Mouse (Mus musculus) cerebellum, adult 9-10 months (tissue): ENCODE results near the gene Cfap97d2.
"Not testable (repeated sequence)": the region's sequence is repeated elsewhere in the genome, so short reads cannot be mapped to it uniquely, and the experiment has no call there.

Experiments used
- DNase-seq: peaks from one replicate; pipeline ENCODE4 v3.0.0; 2022

Gene Cfap97d2

GRCm38 (mm10) chr8:13687941-13688340 is 17.7 kb upstream of the Cfap97d2 start:
- DNase-seq, result no peak

- no peak for DNase-seq
These were observed 17.2 kb upstream of the Cfap97d2 start for GRCm38 (mm10) chr8:13688461-13688860.

GRCm38 (mm10) chr8:13689331-13689730 is 16.4 kb upstream of the Cfap97d2 start:
- no peak for DNase-seq

GRCm38 (mm10) chr8:13692302-13693066 is 13.2 kb upstream of the Cfap97d2 start:
- DNase-seq, result peak; percentile 95

GRCm38 (mm10) chr8:13694735-13695134 is 11.0 kb upstream of the Cfap97d2 start:
- DNase-seq, result peak; percentile 25

GRCm38 (mm10) chr8:13695203-13695867 is 10.4 kb upstream of the Cfap97d2 start:
- DNase-seq, result peak; percentile 17

- DNase-seq, result peak; percentile 26
These were observed 9.5 kb upstream of the Cfap97d2 start for GRCm38 (mm10) chr8:13696157-13696556.

- no peak for DNase-seq
These were observed 8.5 kb upstream of the Cfap97d2 start for GRCm38 (mm10) chr8:13697196-13697595.

GRCm38 (mm10) chr8:13697681-13698080 is 8.0 kb upstream of the Cfap97d2 start:
- peak; percentile 88 for DNase-seq

- DNase-seq, result peak; percentile 24
These were observed 7.4 kb upstream of the Cfap97d2 start for GRCm38 (mm10) chr8:13698281-13698680.

GRCm38 (mm10) chr8:13699323-13699949 is 6.3 kb upstream of the Cfap97d2 start:
- peak; percentile 17 for DNase-seq

- no peak for DNase-seq
These were observed 2.9 kb upstream of the Cfap97d2 start for GRCm38 (mm10) chr8:13702755-13703154.

GRCm38 (mm10) chr8:13703756-13704155 is 1.9 kb upstream of the Cfap97d2 start:
- DNase-seq, result no peak

GRCm38 (mm10) chr8:13704301-13704700 is 1.4 kb upstream of the Cfap97d2 start:
- no peak for DNase-seq

- DNase-seq, result no peak
These were observed 1.2 kb downstream of the Cfap97d2 start for GRCm38 (mm10) chr8:13706918-13707317.

GRCm38 (mm10) chr8:13708514-13708913 is 2.8 kb downstream of the Cfap97d2 start:
- DNase-seq, result no peak

- DNase-seq, result no peak
These were observed 13.3 kb downstream of the Cfap97d2 start for GRCm38 (mm10) chr8:13718980-13719379.

- DNase-seq, result peak; percentile 76
These were observed 20.0 kb downstream of the Cfap97d2 start for GRCm38 (mm10) chr8:13725722-13726121.

- no peak for DNase-seq
These were observed 21.9 kb downstream of the Cfap97d2 start for GRCm38 (mm10) chr8:13727469-13728094.

- no peak for DNase-seq
These were observed 34.7 kb downstream of the Cfap97d2 start for GRCm38 (mm10) chr8:13740323-13740770.

GRCm38 (mm10) chr8:13740817-13741613 is 35.3 kb downstream of the Cfap97d2 start:
- DNase-seq, result no peak

GRCm38 (mm10) chr8:13746212-13746611 is 40.5 kb downstream of the Cfap97d2 start:
- not testable (repeated sequence) for DNase-seq
